Mouse (Mus musculus) intestine, embryonic 14.5 days (tissue): ENCODE data around the gene Acot7. TPM values are rescaled to one million over a fixed set of nuclear protein-coding genes. Genes with fewer than 3 reads are reported as not detected.
A peak's percentile ranks its signal among the peaks of the same experiment; 100 is the strongest.

Experiments used
- ATAC-seq: fragments of 200-750 bp; cut with Nextera tagmentation; replicated peaks from 2 replicates; pipeline ENCODE4 v1.8.0; 2017; ENCODE audit warnings: low read depth, moderate number of reproducible peaks, moderate TSS enrichment, moderate library complexity; ENCODE audit not compliant: low FRiP score, low TSS enrichment
- DNase-seq: peaks from one replicate; pipeline ENCODE4 v3.0.0-alpha.2; 2018; ENCODE audit warnings: low spot score
- H3K27ac ChIP-seq: fragments of 300-500 bp; sonication (generic); 2 replicates; pipeline ENCODE4 v1.5.1; 2014; ENCODE audit warnings: low read depth, mild to moderate bottlenecking, control low read depth
- H3K27me3 ChIP-seq: fragments of 300-500 bp; sonication (generic); replicated peaks from 2 replicates; pipeline ENCODE4 v1.6.1; 2014; ENCODE audit warnings: low read length, control low read depth; ENCODE audit not compliant: control insufficient read depth, insufficient read depth
- H3K36me3 ChIP-seq: fragments of 300-500 bp; sonication (generic); 2 replicates; pipeline ENCODE4 v1.6.1; 2014; ENCODE audit warnings: low read length, control low read depth; ENCODE audit not compliant: control insufficient read depth, insufficient read depth
- H3K4me1 ChIP-seq: fragments of 300-500 bp; sonication (generic); replicated peaks from 2 replicates; pipeline ENCODE4 v1.6.1; 2014; ENCODE audit warnings: low read length, control low read depth, mixed read lengths; ENCODE audit not compliant: control insufficient read depth, insufficient read depth
- H3K4me2 ChIP-seq: fragments of 300-500 bp; sonication (generic); 2 replicates; pipeline ENCODE4 v1.6.1; 2014; ENCODE audit warnings: low read length
- H3K4me3 ChIP-seq: fragments of 300-500 bp; sonication (generic); 2 replicates; pipeline ENCODE4 v1.5.1; 2014; ENCODE audit warnings: low read depth, low read length, control low read depth, mixed read lengths
- H3K9ac ChIP-seq: fragments of 300-500 bp; sonication (generic); 2 replicates; pipeline ENCODE4 v1.6.1; 2014; ENCODE audit warnings: mild to moderate bottlenecking, low read length
- H3K9me3 ChIP-seq: fragments of 300-500 bp; sonication (generic); 2 replicates; pipeline ENCODE4 v1.6.1; 2016; ENCODE audit warnings: low read length, control low read depth; ENCODE audit not compliant: control insufficient read depth
- WGBS: fragments of 180-500 bp; shearing (Covaris S2); extraction: QIAGEN DNeasy Blood & Tissue Kit; methylation state at CpG from one replicate; pipeline ENCODE4 v1.1.7; 2014; 5-methylcytosine and 5-hydroxymethylcytosine counted together
- polyA plus RNA-seq: library from polyadenylated mRNA; unstranded; fragments of >200 nt; fragmentation: Nextera tagmentation; extraction: Ambion mirVana; gene quantifications from 2 replicates; pipeline ENCODE4 v1.2.1, GENCODE M21; 2014

Acot7 gene
- polyA plus RNA-seq, 1 experiment from 2014 or later, result 61.5 TPM

- ATAC-seq (peak; percentile 63; the same call in 1 of the 2 replicates), DNase-seq (peak; percentile 100)
- H3K4me2 ChIP-seq, result 0 out of 2 replicates have a peak overlapping the region, but pooled peaks have one; percentile 9
- 38% methylated on average over 6 of the region's 6 CpGs for WGBS
- no peaks in the 10 kb centered on the region for H3K9me3 ChIP-seq
- peaks cover 10% of the 10 kb centered on the region; the same call in 1 of the 2 replicates for H3K36me3 ChIP-seq
- no peak overlapping the region for H3K9ac ChIP-seq
- H3K4me3 ChIP-seq, result no peak overlapping the region
- H3K4me1 ChIP-seq, result peaks cover 8% of the 10 kb centered on the region; the same call in 1 of the 2 replicates
- H3K27me3 ChIP-seq, result no peaks in the 10 kb centered on the region
- H3K27ac ChIP-seq, result no peak overlapping the region
Observed at GRCm38 (mm10) chr4:152213760-152214480, 36.0 kb downstream of the Acot7 start.

GRCm38 (mm10) chr4:152214871-152215415 is 37.0 kb downstream of the Acot7 start:
- peaks cover 8% of the 10 kb centered on the region; the same call in 1 of the 2 replicates for H3K36me3 ChIP-seq
- no peak overlapping the region for H3K9ac ChIP-seq
- no peaks in the 10 kb centered on the region for H3K9me3 ChIP-seq
- H3K27me3 ChIP-seq, result no peaks in the 10 kb centered on the region
- ATAC-seq (peak; percentile 50; the same call in 1 of the 2 replicates), DNase-seq (no peak)
- peaks cover 8% of the 10 kb centered on the region; the same call in 1 of the 2 replicates for H3K4me1 ChIP-seq
- 70% methylated on average over 7 of the region's 8 CpGs for WGBS
- no peak overlapping the region for H3K27ac ChIP-seq
- no peak overlapping the region for H3K4me2 ChIP-seq
- no peak overlapping the region for H3K4me3 ChIP-seq

GRCm38 (mm10) chr4:152219591-152219990 is 41.7 kb downstream of the Acot7 start:
- DNase-seq (no peak), ATAC-seq (no peak)
- Histone ChIP-seq H3K4me1 (peaks cover 22% of the 10 kb centered on the region), H3K36me3 (peaks cover 8% of the 10 kb centered on the region; the same call in 1 of the 2 replicates), H3K27ac (no peak overlapping the region), H3K9ac (no peak overlapping the region), H3K4me2 (no peak overlapping the region), H3K27me3 (no peaks in the 10 kb centered on the region), H3K4me3 (no peak overlapping the region), H3K9me3 (no peaks in the 10 kb centered on the region)
- 96% methylated on average over 3 of the region's 3 CpGs for WGBS

GRCm38 (mm10) chr4:152220771-152221410 is 43.0 kb downstream of the Acot7 start:
- Histone ChIP-seq H3K9ac (no peak overlapping the region), H3K4me2 (no peak overlapping the region), H3K27ac (0 out of 2 replicates have a peak overlapping the region, but pooled peaks have one; percentile 38), H3K4me3 (no peak overlapping the region), H3K4me1 (peaks cover 17% of the 10 kb centered on the region), H3K9me3 (no peaks in the 10 kb centered on the region), H3K27me3 (no peaks in the 10 kb centered on the region), H3K36me3 (peaks cover 11% of the 10 kb centered on the region; the same call in 1 of the 2 replicates)
- no peak for ATAC-seq
- DNase-seq, result no peak
- 60% methylated on average over 7 of the region's 7 CpGs for WGBS

GRCm38 (mm10) chr4:152221411-152221887 is 43.5 kb downstream of the Acot7 start:
- H3K9me3 ChIP-seq, result no peaks in the 10 kb centered on the region
- peak overlapping the region; percentile 38; the same call in 1 of the 2 replicates for H3K27ac ChIP-seq
- H3K4me3 ChIP-seq, result no peak overlapping the region
- H3K36me3 ChIP-seq, result peaks cover 11% of the 10 kb centered on the region; the same call in 1 of the 2 replicates
- no peak overlapping the region for H3K4me2 ChIP-seq
- H3K27me3 ChIP-seq, result no peaks in the 10 kb centered on the region
- DNase-seq (no peak), ATAC-seq (peak; percentile 48)
- H3K9ac ChIP-seq, result no peak overlapping the region
- H3K4me1 ChIP-seq, result peaks cover 17% of the 10 kb centered on the region
- WGBS, result 38% methylated on average over 9 of the region's 9 CpGs

- Histone ChIP-seq H3K36me3 (peaks cover 11% of the 10 kb centered on the region; the same call in 1 of the 2 replicates), H3K27ac (0 out of 2 replicates have a peak overlapping the region, but pooled peaks have one; percentile 16), H3K4me1 (peaks cover 17% of the 10 kb centered on the region), H3K27me3 (no peaks in the 10 kb centered on the region), H3K9ac (no peak overlapping the region), H3K9me3 (no peaks in the 10 kb centered on the region), H3K4me3 (no peak overlapping the region), H3K4me2 (no peak overlapping the region)
- DNase-seq (no peak), ATAC-seq (no peak)
- 85% methylated on average over 6 of the region's 6 CpGs for WGBS
Observed at GRCm38 (mm10) chr4:152222111-152222510, 44.2 kb downstream of the Acot7 start.

GRCm38 (mm10) chr4:152222513-152222912 is 44.6 kb downstream of the Acot7 start:
- ATAC-seq (no peak), DNase-seq (no peak)
- H3K4me1 ChIP-seq, result peaks cover 17% of the 10 kb centered on the region
- H3K9ac ChIP-seq, result no peak overlapping the region
- no peaks in the 10 kb centered on the region for H3K27me3 ChIP-seq
- no peak overlapping the region for H3K27ac ChIP-seq
- H3K36me3 ChIP-seq, result peaks cover 11% of the 10 kb centered on the region; the same call in 1 of the 2 replicates
- no peak overlapping the region for H3K4me2 ChIP-seq
- no peaks in the 10 kb centered on the region for H3K9me3 ChIP-seq
- WGBS, result 29% methylated on average over 1 of the region's 1 CpGs
- H3K4me3 ChIP-seq, result no peak overlapping the region

GRCm38 (mm10) chr4:152224156-152224555 is 46.2 kb downstream of the Acot7 start:
- Histone ChIP-seq H3K4me1 (peaks cover 17% of the 10 kb centered on the region), H3K27me3 (no peaks in the 10 kb centered on the region), H3K4me3 (no peak overlapping the region), H3K36me3 (0 out of 2 replicates have a peak, but pooled peaks cover 3% of the 10 kb centered on the region), H3K9ac (no peak overlapping the region), H3K4me2 (no peak overlapping the region), H3K9me3 (no peaks in the 10 kb centered on the region), H3K27ac (no peak overlapping the region)
- DNase-seq (no peak), ATAC-seq (no peak)
- WGBS, result 47% methylated on average over 5 of the region's 5 CpGs
